Mouse (Mus musculus) testis, adult 2 months (tissue): ENCODE measurements around the gene Npas3.

Experiments
- CTCF ChIP-seq: fragments of 200-500 bp; IDR thresholded peaks from 2 replicates; pipeline ENCODE4 v1.5.1; 2012; ENCODE audit warnings: low read depth, mild to moderate bottlenecking, inconsistent platforms, low read length, moderate library complexity; ENCODE audit not compliant: control insufficient read depth, insufficient read depth, insufficient replicate concordance
- POLR2A ChIP-seq: fragments of 200-500 bp; IDR thresholded peaks from 2 replicates; pipeline ENCODE4 v1.6.1; 2012; ENCODE audit warnings: low read depth, mild to moderate bottlenecking, inconsistent platforms, low read length, moderate library complexity; ENCODE audit not compliant: control insufficient read depth

DNA sequence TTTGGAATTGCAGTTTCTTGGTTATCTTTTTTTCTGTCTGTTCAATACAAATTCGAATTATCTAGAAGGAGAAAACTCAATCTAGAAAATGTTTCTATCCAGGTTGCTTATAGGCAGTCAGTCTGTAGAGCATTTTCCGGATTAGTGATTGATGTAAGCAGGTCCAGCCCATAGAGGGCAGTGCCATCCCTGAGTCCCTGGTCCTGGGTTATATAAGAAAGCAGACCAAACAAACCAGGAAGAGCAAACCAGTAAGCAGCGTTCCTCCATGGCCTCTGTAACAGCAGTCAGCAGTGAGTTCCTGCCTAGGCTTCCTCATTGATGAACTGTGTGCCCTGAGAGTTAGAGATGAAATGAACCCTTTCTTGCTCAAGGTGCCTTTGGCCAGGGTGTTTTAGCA is 433.6 kb downstream of the Npas3 start:
- TF ChIP-seq CTCF (no peak), POLR2A (no peak)
